Mouse (Mus musculus): ENCODE results near the gene Ctnna2.

Ctnna2 gene

GRCm38 (mm10) chr6:77425746-77426145 lies 553.8 kb downstream of the Ctnna2 start:
- no peak for DNase-seq (ENCODE audit: low spot score)

GRCm38 (mm10) chr6:77424826-77425225 lies 554.7 kb downstream of the Ctnna2 start:
- DNase-seq (ENCODE audit: low spot score), result no peak

GRCm38 (mm10) chr6:77421564-77422139 lies 557.8 kb downstream of the Ctnna2 start:
- DNase-seq (ENCODE audit: low spot score), result no peak

- no peak for DNase-seq (ENCODE audit: low spot score)
These were observed 562.5 kb downstream of the Ctnna2 start for GRCm38 (mm10) chr6:77416999-77417398.

GRCm38 (mm10) chr6:77413530-77413929 lies 566.0 kb downstream of the Ctnna2 start:
- DNase-seq (ENCODE audit: low spot score), result no peak

GRCm38 (mm10) chr6:77408481-77408880 lies 571.0 kb downstream of the Ctnna2 start:
- no peak for DNase-seq (ENCODE audit: low spot score)

GRCm38 (mm10) chr6:77400751-77401150 lies 578.7 kb downstream of the Ctnna2 start:
- DNase-seq (ENCODE audit: low spot score), result no peak

GRCm38 (mm10) chr6:77391663-77392062 lies 587.8 kb downstream of the Ctnna2 start:
- no peak for DNase-seq (ENCODE audit: low spot score)

GRCm38 (mm10) chr6:77381309-77381708 lies 598.2 kb downstream of the Ctnna2 start:
- no peak for DNase-seq (ENCODE audit: low spot score)

GRCm38 (mm10) chr6:77373132-77373531 lies 606.4 kb downstream of the Ctnna2 start:
- DNase-seq (ENCODE audit: low spot score), result no peak

GRCm38 (mm10) chr6:77371147-77371546 lies 608.4 kb downstream of the Ctnna2 start:
- DNase-seq (ENCODE audit: low spot score), result no peak

GRCm38 (mm10) chr6:77358471-77358837 lies 621.0 kb downstream of the Ctnna2 start:
- DNase-seq (ENCODE audit: low spot score), result no peak

GRCm38 (mm10) chr6:77357748-77358470 lies 621.6 kb downstream of the Ctnna2 start:
- no peak for DNase-seq (ENCODE audit: low spot score)

GRCm38 (mm10) chr6:77354826-77355225 lies 624.7 kb downstream of the Ctnna2 start:
- no peak for DNase-seq (ENCODE audit: low spot score)

GRCm38 (mm10) chr6:77343781-77344180 lies 635.7 kb downstream of the Ctnna2 start:
- DNase-seq (ENCODE audit: low spot score), result no peak

GRCm38 (mm10) chr6:77335537-77335936 lies 644.0 kb downstream of the Ctnna2 start:
- DNase-seq (ENCODE audit: low spot score), result no peak

- no peak for DNase-seq (ENCODE audit: low spot score)
These were observed 654.8 kb downstream of the Ctnna2 start for GRCm38 (mm10) chr6:77324748-77325147.

- no peak for DNase-seq (ENCODE audit: low spot score)
These were observed 655.2 kb downstream of the Ctnna2 start for GRCm38 (mm10) chr6:77324327-77324726.

GRCm38 (mm10) chr6:77306796-77307195 lies 672.7 kb downstream of the Ctnna2 start:
- no peak for DNase-seq (ENCODE audit: low spot score)

- no peak for DNase-seq (ENCODE audit: low spot score)
These were observed 678.2 kb downstream of the Ctnna2 start for GRCm38 (mm10) chr6:77301305-77301704.

GRCm38 (mm10) chr6:77291415-77291814 lies 688.1 kb downstream of the Ctnna2 start:
- no peak for DNase-seq (ENCODE audit: low spot score)

GRCm38 (mm10) chr6:77288402-77288801 lies 691.1 kb downstream of the Ctnna2 start:
- DNase-seq (ENCODE audit: low spot score), result no peak

GRCm38 (mm10) chr6:77286317-77286716 lies 693.2 kb downstream of the Ctnna2 start:
- DNase-seq (ENCODE audit: low spot score), result no peak

- DNase-seq (ENCODE audit: low spot score), result no peak
These were observed 700.7 kb downstream of the Ctnna2 start for GRCm38 (mm10) chr6:77278794-77279193.

All from embryo, embryonic 10.5 days (tissue).